Mouse (Mus musculus) cerebellum, adult 11-12 months (tissue): ENCODE measurements around the gene Gpalpp1.
A peak's percentile ranks its signal among the peaks of the same experiment; 100 is the strongest.

ENCODE experiments used
- DNase-seq: peaks from one replicate; pipeline ENCODE4 v3.0.0; 2022

The Gpalpp1 gene

GRCm38 (mm10) chr14:76110396-76111221 is at the start of gene Gpalpp1, which contains the start of gene Nufip1:
Gpalpp1 (minus strand) TSS chr14:76110760.
Nufip1 (plus strand) TSS chr14:76110891.
- DNase-seq = peak; percentile 89

GRCm38 (mm10) chr14:76158192-76158785 is 47.7 kb upstream of the Gpalpp1 start:
- DNase-seq = no peak

GRCm38 (mm10) chr14:76153828-76154227 is 43.3 kb upstream of the Gpalpp1 start:
- DNase-seq = no peak

GRCm38 (mm10) chr14:76153003-76153675 is 42.6 kb upstream of the Gpalpp1 start:
- peak; percentile 38 for DNase-seq

GRCm38 (mm10) chr14:76152162-76153002 is 41.8 kb upstream of the Gpalpp1 start:
- peak; percentile 94 for DNase-seq

- DNase-seq = no peak
Observed at GRCm38 (mm10) chr14:76151820-76152161, 41.2 kb upstream of the Gpalpp1 start.

GRCm38 (mm10) chr14:76151011-76151410 is 40.5 kb upstream of the Gpalpp1 start:
- DNase-seq = no peak

GRCm38 (mm10) chr14:76150499-76150898 is 39.9 kb upstream of the Gpalpp1 start:
- DNase-seq = no peak

GRCm38 (mm10) chr14:76149531-76150179 is 39.1 kb upstream of the Gpalpp1 start:
- DNase-seq = peak; percentile 49

GRCm38 (mm10) chr14:76148294-76148693 is 37.7 kb upstream of the Gpalpp1 start:
- DNase-seq = no peak

GRCm38 (mm10) chr14:76147061-76147460 is 36.5 kb upstream of the Gpalpp1 start:
- no peak for DNase-seq

- no peak for DNase-seq
Observed at GRCm38 (mm10) chr14:76145868-76146267, 35.3 kb upstream of the Gpalpp1 start.

GRCm38 (mm10) chr14:76145248-76145647 is 34.7 kb upstream of the Gpalpp1 start:
- no peak for DNase-seq

GRCm38 (mm10) chr14:76134975-76135374 is 24.4 kb upstream of the Gpalpp1 start:
- no peak for DNase-seq

GRCm38 (mm10) chr14:76128174-76128573 is 17.6 kb upstream of the Gpalpp1 start:
- DNase-seq = no peak

GRCm38 (mm10) chr14:76127311-76127710 is 16.8 kb upstream of the Gpalpp1 start:
- no peak for DNase-seq

GRCm38 (mm10) chr14:76122663-76123058 is 12.1 kb upstream of the Gpalpp1 start:
- DNase-seq = no peak

- no peak for DNase-seq
Observed at GRCm38 (mm10) chr14:76121901-76122662, 11.5 kb upstream of the Gpalpp1 start.

- no peak for DNase-seq
Observed at GRCm38 (mm10) chr14:76120472-76120871, 9.9 kb upstream of the Gpalpp1 start.

- DNase-seq = no peak
Observed at GRCm38 (mm10) chr14:76118963-76119362, 8.4 kb upstream of the Gpalpp1 start.

- no peak for DNase-seq
Observed at GRCm38 (mm10) chr14:76115744-76116143, 5.2 kb upstream of the Gpalpp1 start.

- no peak for DNase-seq
Observed at GRCm38 (mm10) chr14:76099543-76099942, 11.0 kb downstream of the Gpalpp1 start.
